Mouse (Mus musculus) midbrain, embryonic 12.5 days (tissue): ENCODE measurements around the gene Iqsec3. TPM values are rescaled to one million over a fixed set of nuclear protein-coding genes. Genes with fewer than 3 reads are reported as not detected.
A peak's percentile ranks its signal among the peaks of the same experiment; 100 is the strongest.

ENCODE experiments used
- ATAC-seq: fragments of 200-750 bp; cut with Nextera tagmentation; 2 replicates; pipeline ENCODE4 v1.8.0; 2017; ENCODE audit warnings: low read depth, moderate TSS enrichment, moderate library complexity; ENCODE audit not compliant: low FRiP score
- H3K27ac ChIP-seq: fragments of 300-500 bp; sonication (generic); replicated peaks from 2 replicates; pipeline ENCODE4 v1.5.1; 2016; ENCODE audit warnings: mild to moderate bottlenecking
- H3K27me3 ChIP-seq: fragments of 300-500 bp; sonication (generic); 2 replicates; pipeline ENCODE4 v1.6.1; 2016; ENCODE audit warnings: mild to moderate bottlenecking
- H3K36me3 ChIP-seq: fragments of 300-500 bp; sonication (generic); 2 replicates; pipeline ENCODE4 v1.6.1; 2016
- H3K4me1 ChIP-seq: fragments of 300-500 bp; sonication (generic); 2 replicates; pipeline ENCODE4 v1.6.1; 2016
- H3K4me2 ChIP-seq: fragments of 300-500 bp; sonication (generic); replicated peaks from 2 replicates; pipeline ENCODE4 v1.6.1; 2016; ENCODE audit warnings: mild to moderate bottlenecking, moderate library complexity
- H3K4me3 ChIP-seq: fragments of 300-500 bp; sonication (generic); 2 replicates; pipeline ENCODE4 v1.5.1; 2016; ENCODE audit warnings: mild to moderate bottlenecking
- H3K9ac ChIP-seq: fragments of 300-500 bp; sonication (generic); replicated peaks from 2 replicates; pipeline ENCODE4 v1.6.1; 2016; ENCODE audit warnings: mild to moderate bottlenecking, moderate library complexity
- H3K9me3 ChIP-seq: fragments of 300-500 bp; sonication (generic); 2 replicates; pipeline ENCODE4 v1.6.1; 2016; ENCODE audit warnings: mild to moderate bottlenecking
- WGBS: fragments of 180-500 bp; shearing (Covaris S2); methylation state at CpG from one replicate; pipeline ENCODE4 v1.1.7; 2016; 5-methylcytosine and 5-hydroxymethylcytosine counted together
- polyA plus RNA-seq: library from polyadenylated mRNA; unstranded; fragments of >200 nt; fragmentation: Nextera tagmentation; extraction: Ambion mirVana; gene quantifications from 2 replicates; pipeline ENCODE4 v1.2.1, GENCODE M21; 2016

Iqsec3 gene
- polyA plus RNA-seq, 1 experiment from 2014 or later = 3.0 TPM

DNA sequence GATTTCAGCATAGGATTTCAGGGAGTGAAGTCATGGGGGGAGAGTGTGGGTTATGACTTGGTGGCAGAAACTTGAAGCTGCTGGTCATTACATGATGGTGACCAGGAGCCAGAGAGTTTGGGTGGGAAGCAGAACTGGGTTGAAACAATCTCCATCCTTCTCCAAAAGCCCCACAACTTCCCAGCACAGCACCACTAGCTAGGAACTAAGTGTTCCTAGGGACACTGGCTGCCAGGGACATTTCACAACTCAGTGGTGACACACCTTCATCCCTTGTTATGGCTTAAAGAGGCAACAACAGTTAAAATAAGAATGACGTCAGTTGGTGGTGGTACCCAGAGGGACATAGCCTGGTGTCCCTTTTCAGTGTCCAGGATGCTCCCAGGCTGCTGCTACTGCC is 117.4 kb downstream of the Iqsec3 start:
- ATAC-seq = no peak
- Histone ChIP-seq H3K9ac (no peak overlapping the region), H3K9me3 (no peaks in the 10 kb centered on the region), H3K4me3 (no peak overlapping the region), H3K4me2 (no peak overlapping the region), H3K4me1 (no peaks in the 10 kb centered on the region; the same call in 1 of the 2 replicates), H3K27ac (no peak overlapping the region), H3K36me3 (no peaks in the 10 kb centered on the region), H3K27me3 (no peaks in the 10 kb centered on the region)
- 88% methylated on average over 1 of the region's 1 CpGs for WGBS

GRCm38 (mm10) chr6:121352276-121352675 is 121.2 kb downstream of the Iqsec3 start:
- no peaks in the 10 kb centered on the region for H3K9me3 ChIP-seq
- no peak for ATAC-seq
- no peak overlapping the region for H3K4me3 ChIP-seq
- H3K9ac ChIP-seq = no peak overlapping the region
- H3K27ac ChIP-seq = no peak overlapping the region
- H3K4me2 ChIP-seq = no peak overlapping the region
- no peaks in the 10 kb centered on the region for H3K27me3 ChIP-seq
- 17% methylated on average over 2 of the region's 2 CpGs for WGBS
- H3K4me1 ChIP-seq = no peaks in the 10 kb centered on the region; the same call in 1 of the 2 replicates
- H3K36me3 ChIP-seq = no peaks in the 10 kb centered on the region

GRCm38 (mm10) chr6:121346428-121346827 is 127.0 kb downstream of the Iqsec3 start:
- H3K9me3 ChIP-seq = no peaks in the 10 kb centered on the region
- H3K9ac ChIP-seq = no peak overlapping the region
- no peaks in the 10 kb centered on the region for H3K27me3 ChIP-seq
- H3K27ac ChIP-seq = no peak overlapping the region
- 0 out of 2 replicates have a peak, but pooled peaks cover 3% of the 10 kb centered on the region for H3K4me1 ChIP-seq
- H3K4me3 ChIP-seq = no peak overlapping the region
- no peak overlapping the region for H3K4me2 ChIP-seq
- WGBS = 35% methylated on average over 8 of the region's 8 CpGs
- H3K36me3 ChIP-seq = no peaks in the 10 kb centered on the region
- no peak for ATAC-seq

DNA sequence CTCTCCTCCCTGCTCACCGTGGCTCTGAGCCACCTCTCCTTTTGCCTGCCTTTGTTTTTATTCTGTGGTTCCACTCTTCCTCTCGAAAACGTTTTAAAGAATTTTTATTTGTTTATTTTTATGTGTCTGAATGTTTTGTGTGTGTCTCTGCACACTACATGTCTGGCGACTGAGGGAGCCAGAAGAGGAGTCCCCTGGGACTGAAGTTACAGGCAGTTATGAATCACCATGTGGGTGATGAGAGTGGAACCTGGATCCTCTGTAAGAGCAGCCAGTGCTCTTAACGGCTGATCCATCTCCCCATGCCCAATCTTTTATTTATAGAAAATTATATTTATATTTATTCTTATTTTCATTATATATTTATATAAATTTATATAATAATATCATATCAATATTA is 129.1 kb downstream of the Iqsec3 start:
- Histone ChIP-seq H3K4me2 (no peak overlapping the region), H3K4me3 (no peak overlapping the region), H3K27me3 (no peaks in the 10 kb centered on the region), H3K9ac (no peak overlapping the region), H3K27ac (no peak overlapping the region), H3K9me3 (no peaks in the 10 kb centered on the region), H3K36me3 (no peaks in the 10 kb centered on the region), H3K4me1 (0 out of 2 replicates have a peak, but pooled peaks cover 3% of the 10 kb centered on the region)
- WGBS = 76% methylated on average over 5 of the region's 5 CpGs
- no peak for ATAC-seq

- Histone ChIP-seq H3K4me1 (0 out of 2 replicates have a peak, but pooled peaks cover 3% of the 10 kb centered on the region), H3K4me3 (no peak overlapping the region), H3K27me3 (no peaks in the 10 kb centered on the region), H3K9ac (no peak overlapping the region), H3K36me3 (no peaks in the 10 kb centered on the region), H3K27ac (no peak overlapping the region), H3K9me3 (no peaks in the 10 kb centered on the region), H3K4me2 (no peak overlapping the region)
- 71% methylated on average over 6 of the region's 6 CpGs for WGBS
- ATAC-seq = no peak
Measured at GRCm38 (mm10) chr6:121343771-121344123, 129.7 kb downstream of the Iqsec3 start.

- no peak within 1 kb of the TSS for H3K4me2 ChIP-seq
- H3K27me3 ChIP-seq = no peaks in the 10 kb centered on the region
- H3K4me3 ChIP-seq = no peak within 1 kb of the TSS
- WGBS = 80% methylated on average over 15 of the region's 15 CpGs
- no peaks in the 10 kb centered on the region for H3K36me3 ChIP-seq
- H3K27ac ChIP-seq = no peak within 1 kb of the TSS
- no peak for ATAC-seq
- H3K9ac ChIP-seq = no peak within 1 kb of the TSS
- H3K4me1 ChIP-seq = 0 out of 2 replicates have a peak, but pooled peaks cover 3% of the 10 kb centered on the region
- no peaks in the 10 kb centered on the region for H3K9me3 ChIP-seq
Measured at GRCm38 (mm10) chr6:121343026-121343770, 130.3 kb downstream of the Iqsec3 start, which contains the start of gene Slc6a12. Gene Slc6a12 (plus strand): TSS chr6:121343076.

DNA sequence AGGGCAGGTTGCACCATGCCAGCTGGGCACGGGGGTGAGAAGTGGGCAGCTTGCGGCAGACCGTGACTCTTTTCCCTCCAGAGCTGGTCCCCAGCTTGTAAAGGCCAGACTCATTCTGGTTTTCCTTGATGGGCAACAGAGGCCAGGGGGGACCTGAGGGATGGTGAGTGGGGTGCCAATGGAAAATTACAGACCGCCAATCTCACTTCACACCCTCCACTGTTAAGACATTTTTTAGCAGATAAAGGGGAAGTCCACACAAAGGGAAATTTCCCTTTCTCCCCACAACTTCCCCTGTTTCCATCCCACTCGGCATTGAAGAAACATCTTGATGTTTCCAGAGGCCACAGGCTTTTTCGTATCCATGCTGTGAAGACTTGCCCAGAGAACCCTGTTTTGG is 131.8 kb downstream of the Iqsec3 start:
- Histone ChIP-seq H3K4me1 (0 out of 2 replicates have a peak, but pooled peaks cover 3% of the 10 kb centered on the region), H3K4me3 (no peak overlapping the region), H3K36me3 (no peaks in the 10 kb centered on the region), H3K27me3 (no peaks in the 10 kb centered on the region), H3K4me2 (no peak overlapping the region), H3K9ac (no peak overlapping the region), H3K9me3 (no peaks in the 10 kb centered on the region), H3K27ac (no peak overlapping the region)
- WGBS = 88% methylated on average over 6 of the region's 6 CpGs
- no peak for ATAC-seq

- H3K27ac ChIP-seq = no peak overlapping the region
- no peaks in the 10 kb centered on the region for H3K36me3 ChIP-seq
- H3K4me3 ChIP-seq = no peak overlapping the region
- H3K27me3 ChIP-seq = no peaks in the 10 kb centered on the region
- H3K9me3 ChIP-seq = no peaks in the 10 kb centered on the region
- 53% methylated on average over 4 of the region's 4 CpGs for WGBS
- ATAC-seq = no peak; the same call in 1 of the 2 replicates
- no peak overlapping the region for H3K4me2 ChIP-seq
- H3K9ac ChIP-seq = no peak overlapping the region
- 0 out of 2 replicates have a peak, but pooled peaks cover 3% of the 10 kb centered on the region for H3K4me1 ChIP-seq
Measured at GRCm38 (mm10) chr6:121338519-121338896, 135.0 kb downstream of the Iqsec3 start.

DNA sequence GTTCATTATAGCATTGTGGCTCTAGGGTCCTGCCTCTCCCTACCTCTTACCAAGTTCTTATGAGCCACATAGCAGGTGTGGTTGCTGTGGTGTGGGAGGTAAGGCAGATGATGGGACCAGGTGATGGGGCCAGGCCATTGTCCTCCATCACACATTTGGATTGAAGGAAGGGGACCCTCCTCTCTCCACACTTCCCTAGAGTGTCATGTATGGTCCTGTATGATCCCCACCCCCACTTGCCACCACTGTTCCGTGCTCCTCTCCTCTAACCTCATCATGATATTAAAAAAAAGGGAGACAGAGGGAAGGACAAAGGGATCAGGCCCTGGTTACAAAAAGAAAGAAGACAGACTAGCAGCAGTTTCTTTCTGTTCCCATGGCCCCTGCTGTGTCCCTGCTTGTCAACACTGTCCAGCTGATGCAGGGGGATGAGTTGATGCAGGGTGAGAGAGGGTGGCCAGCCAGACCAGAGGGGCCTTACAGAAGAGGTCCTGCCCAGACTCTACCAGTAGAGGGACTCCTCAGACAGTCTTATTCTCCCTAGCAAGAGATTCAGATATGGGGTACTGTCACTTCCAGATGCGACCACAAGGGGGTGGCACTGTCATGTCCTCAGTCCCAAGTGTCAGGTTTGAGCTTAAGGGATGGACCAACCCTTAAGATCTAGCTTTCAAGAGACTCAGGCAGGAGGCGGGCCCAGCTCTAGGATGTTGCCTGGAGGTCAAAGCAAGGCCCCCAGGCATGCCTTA is 135.5 kb downstream of the Iqsec3 start:
- H3K36me3 ChIP-seq = no peaks in the 10 kb centered on the region
- H3K27ac ChIP-seq = no peak overlapping the region
- WGBS = 25% methylated on average over 3 of the region's 3 CpGs
- H3K4me2 ChIP-seq = no peak overlapping the region
- H3K9me3 ChIP-seq = no peaks in the 10 kb centered on the region
- ATAC-seq = peak; percentile 88
- no peak overlapping the region for H3K4me3 ChIP-seq
- H3K4me1 ChIP-seq = 0 out of 2 replicates have a peak, but pooled peaks cover under 1% of the 10 kb centered on the region
- no peaks in the 10 kb centered on the region for H3K27me3 ChIP-seq
- no peak overlapping the region for H3K9ac ChIP-seq

GRCm38 (mm10) chr6:121337229-121337628 is 136.2 kb downstream of the Iqsec3 start:
- ATAC-seq = no peak; the same call in 1 of the 2 replicates
- no peaks in the 10 kb centered on the region for H3K4me1 ChIP-seq
- H3K9me3 ChIP-seq = no peaks in the 10 kb centered on the region
- H3K27ac ChIP-seq = no peak overlapping the region
- H3K36me3 ChIP-seq = no peaks in the 10 kb centered on the region
- H3K9ac ChIP-seq = no peak overlapping the region
- no peak overlapping the region for H3K4me3 ChIP-seq
- H3K27me3 ChIP-seq = no peaks in the 10 kb centered on the region
- H3K4me2 ChIP-seq = no peak overlapping the region
- 94% methylated on average over 9 of the region's 9 CpGs for WGBS

DNA sequence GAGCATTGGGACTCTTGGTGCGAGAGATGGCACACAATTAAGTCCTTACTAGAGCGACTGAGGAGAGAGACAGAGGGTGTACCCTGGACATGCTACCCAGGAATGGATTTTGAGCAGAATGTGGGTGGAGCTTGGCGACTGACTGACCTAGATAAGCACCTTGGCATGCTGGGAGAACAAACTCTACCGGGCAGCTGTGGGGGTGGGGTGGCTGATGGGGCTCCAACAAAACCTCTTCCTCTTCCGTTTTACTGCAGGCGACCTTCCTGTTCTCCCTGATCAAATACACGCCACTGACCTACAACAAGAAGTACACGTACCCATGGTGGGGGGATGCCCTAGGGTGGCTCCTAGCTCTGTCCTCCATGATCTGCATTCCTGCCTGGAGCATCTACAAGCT is 136.9 kb downstream of the Iqsec3 start:
- no peak overlapping the region for H3K9ac ChIP-seq
- WGBS = 79% methylated on average over 8 of the region's 8 CpGs
- no peaks in the 10 kb centered on the region for H3K36me3 ChIP-seq
- no peak overlapping the region for H3K4me3 ChIP-seq
- no peak overlapping the region for H3K4me2 ChIP-seq
- H3K27ac ChIP-seq = no peak overlapping the region
- H3K4me1 ChIP-seq = no peaks in the 10 kb centered on the region
- ATAC-seq = no peak
- H3K27me3 ChIP-seq = no peaks in the 10 kb centered on the region
- no peaks in the 10 kb centered on the region for H3K9me3 ChIP-seq

- Histone ChIP-seq H3K4me3 (no peak overlapping the region), H3K9ac (no peak overlapping the region), H3K4me1 (no peaks in the 10 kb centered on the region), H3K27ac (no peak overlapping the region), H3K9me3 (no peaks in the 10 kb centered on the region), H3K36me3 (no peaks in the 10 kb centered on the region), H3K4me2 (no peak overlapping the region), H3K27me3 (no peaks in the 10 kb centered on the region)
- ATAC-seq = no peak
- WGBS = 91% methylated on average over 9 of the region's 9 CpGs
Measured at GRCm38 (mm10) chr6:121335841-121336240, 137.6 kb downstream of the Iqsec3 start.
